Mouse (Mus musculus): ENCODE data around the gene Ppp2r2c.
A peak's percentile ranks its signal among the peaks of the same experiment; 100 is the strongest.
"Not testable (repeated sequence)": the region's sequence is repeated elsewhere in the genome, so short reads cannot be mapped to it uniquely, and the experiment has no call there.

Gene Ppp2r2c

DNA sequence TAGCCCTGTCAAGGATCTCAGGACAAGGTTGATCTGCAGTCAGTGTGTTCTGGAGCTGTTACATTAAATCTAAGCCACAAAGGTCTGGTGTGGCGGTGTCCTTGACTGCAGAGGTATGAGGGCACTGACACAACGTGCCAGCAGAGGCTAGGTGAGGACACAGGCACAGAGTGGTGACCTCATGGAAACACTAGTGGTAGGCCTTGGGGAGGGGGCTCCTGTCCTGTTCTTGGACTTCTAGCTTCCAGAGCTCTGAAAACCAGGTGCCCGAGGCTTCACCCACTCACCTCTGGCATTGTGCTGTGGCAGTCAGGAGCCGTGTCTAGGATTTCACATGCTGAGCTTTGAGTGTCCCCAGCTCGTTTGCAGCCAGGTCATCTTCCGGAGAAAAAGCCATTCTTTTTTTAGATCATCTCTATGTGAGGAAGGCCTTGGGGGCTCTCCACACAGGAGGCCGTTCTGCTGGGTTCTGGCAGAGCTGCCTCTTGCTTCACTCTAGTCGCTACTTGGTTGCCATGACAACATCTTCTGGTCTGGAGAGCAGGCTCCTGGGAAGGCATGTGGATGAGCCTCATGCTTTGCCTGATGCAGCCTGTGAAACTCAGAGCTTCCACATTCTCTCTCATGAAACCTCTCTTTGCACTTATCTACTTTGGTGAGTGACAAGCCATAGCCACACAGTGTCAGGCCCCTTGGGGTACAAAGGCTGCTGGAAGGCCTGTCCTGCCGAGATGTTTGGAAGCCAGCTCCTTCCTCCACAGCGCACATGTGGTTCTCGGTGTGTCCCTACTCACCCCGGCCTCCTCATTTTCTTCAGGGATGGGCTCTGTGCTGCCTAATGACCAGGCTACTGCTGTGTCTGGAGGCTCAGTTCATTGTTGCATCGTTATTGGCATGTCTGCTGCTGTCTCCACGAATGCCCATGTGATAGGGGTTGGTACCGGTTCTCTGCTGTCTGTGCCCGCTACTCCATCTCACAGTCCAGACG is 67.5 kb downstream of the Ppp2r2c start:
- no peak for DNase-seq

DNA sequence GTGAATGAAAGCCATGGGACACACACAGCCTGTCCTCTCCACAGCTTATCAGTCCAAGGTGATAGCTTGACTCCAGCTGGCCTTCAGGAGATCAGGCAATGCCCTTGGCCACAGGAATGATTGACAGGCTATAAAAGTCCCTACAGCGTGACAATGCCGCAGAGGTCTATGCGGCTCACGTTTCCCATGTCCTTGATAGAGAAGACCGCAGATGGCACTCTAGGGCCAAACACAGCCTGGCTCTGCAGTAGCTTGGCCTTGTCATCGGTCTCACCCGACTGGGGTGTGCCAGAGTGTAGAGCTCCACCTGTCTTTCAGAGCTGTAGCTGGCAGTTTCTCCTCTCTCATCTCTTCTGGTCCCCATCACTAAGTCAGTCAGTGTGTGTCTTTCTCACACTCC is 68.2 kb downstream of the Ppp2r2c start:
- DNase-seq = no peak

DNA sequence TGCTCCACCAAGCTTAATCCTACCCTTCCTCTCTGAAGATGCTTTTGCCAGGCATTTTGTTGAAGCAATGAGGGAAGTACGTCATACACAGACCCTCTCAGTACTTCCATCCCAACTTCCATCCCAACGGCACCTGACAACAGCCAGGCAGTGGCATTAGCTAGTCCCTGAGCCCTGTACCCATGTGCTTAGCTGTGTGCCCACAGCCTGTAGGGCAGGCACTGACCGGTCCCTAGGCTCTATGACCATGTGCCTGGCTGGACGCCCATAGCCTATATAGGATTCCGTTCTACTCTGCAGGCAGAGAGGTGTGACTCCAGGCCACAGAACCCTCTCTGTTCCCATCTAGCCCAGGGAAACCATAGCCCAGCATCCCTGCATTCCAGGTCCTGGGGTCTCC is 69.7 kb downstream of the Ppp2r2c start:
- DNase-seq = no peak

DNA sequence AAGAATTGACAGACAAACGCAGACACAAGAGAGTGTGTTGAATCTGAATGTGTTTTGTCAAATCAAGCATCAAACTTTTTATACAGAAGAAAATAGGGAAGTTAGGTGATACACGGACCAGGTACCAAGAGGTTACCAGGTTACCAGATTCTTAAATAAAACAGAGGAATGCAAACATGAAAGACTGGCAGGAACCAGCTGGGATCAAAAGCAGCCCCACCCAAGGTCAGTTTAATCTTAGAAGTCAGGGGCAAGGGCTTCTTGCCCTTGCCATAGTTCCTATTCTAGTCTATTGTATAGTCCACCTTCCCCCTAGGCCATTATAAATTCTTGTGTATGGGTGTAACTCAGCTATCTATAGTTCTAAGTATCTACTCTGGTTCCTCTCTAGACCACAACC is 70.7 kb downstream of the Ppp2r2c start:
- DNase-seq = not testable (repeated sequence)

DNA sequence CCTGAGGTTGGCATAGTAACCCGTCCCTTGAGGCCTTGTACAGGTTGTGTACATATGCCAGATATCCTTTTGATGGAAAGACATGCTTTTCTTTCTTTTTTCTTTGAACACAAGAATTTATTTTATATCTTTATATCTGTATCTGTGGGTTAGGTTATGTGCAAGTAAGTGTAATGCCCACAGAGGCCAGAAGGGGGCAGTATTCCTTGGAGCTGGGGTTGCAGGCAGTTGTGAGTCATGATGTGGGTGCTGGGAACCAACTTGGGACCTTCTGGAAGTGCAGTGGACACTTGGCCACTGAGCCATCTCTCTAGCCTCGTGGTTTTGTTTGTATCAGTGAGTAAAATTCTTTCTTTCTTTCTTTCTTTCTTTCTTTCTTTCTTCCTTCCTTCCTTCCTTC is 74.1 kb downstream of the Ppp2r2c start:
- no peak for DNase-seq

DNA sequence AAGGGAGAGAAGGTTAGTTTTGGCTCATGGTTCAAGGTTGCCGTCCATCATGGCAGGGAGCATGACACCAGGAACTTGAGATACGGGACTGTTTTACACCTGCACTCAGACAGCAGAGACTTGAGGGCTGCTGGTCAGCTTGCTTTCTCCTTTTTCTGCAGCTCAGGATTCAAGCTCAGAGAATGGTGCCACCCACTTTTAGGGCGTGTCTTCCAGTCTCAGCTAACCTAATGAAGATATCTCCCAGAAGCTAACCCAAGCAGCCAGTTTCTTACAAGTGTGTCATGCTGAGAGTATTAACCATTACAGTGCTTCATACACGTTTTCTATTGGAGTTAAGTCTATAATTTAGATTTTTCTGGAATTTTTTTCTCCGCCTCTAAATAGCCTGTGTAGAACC is 76.2 kb downstream of the Ppp2r2c start:
- DNase-seq = no peak

DNA sequence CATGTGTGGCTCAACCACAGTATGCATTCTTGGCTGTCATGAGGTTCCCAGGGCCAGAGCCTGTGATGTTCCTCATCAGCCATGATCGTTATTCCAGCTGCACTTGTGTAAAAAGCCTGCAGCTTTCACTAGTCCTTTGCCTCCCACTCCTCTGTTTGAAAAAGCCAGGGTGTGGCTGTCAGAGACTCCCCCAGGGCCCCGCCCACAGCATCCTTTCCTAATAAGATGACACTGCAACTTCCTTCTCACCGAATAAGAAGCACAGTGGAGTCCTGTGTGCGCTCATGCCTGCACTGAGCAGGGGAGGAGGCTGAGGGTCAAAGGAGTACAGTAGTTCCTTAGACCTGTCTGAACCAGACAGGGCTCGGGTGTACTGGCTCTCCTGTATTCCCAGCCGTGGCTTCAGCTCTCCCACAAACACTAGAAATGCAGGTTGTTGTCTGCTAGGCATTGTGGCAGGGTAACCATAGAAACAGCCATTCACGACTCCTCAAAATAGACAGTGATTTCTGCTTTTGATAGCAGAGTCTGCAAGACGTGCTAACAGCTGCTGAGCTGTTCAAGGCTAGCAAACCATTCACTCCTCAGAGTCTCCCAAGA is 76.9 kb downstream of the Ppp2r2c start:
- DNase-seq = no peak

DNA sequence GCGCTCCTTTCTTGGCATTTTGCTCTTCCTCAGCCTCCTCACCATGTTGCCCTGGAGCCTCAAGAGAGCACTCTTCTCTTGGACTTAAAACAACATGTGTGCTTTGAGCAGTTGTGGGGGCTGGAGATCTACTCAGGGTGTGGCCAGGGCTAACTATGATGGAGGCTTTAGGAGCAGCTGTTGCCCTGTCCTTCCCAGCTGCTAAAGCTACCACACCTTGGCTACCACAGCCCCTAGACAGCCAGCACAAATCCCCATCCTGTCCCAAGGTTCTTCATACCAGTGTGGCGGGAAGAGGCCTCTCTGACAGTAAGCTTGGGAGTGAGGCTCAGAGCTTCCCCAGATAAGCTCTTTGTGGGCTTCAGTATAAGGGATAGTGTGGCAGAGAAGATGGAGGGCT is 77.4 kb downstream of the Ppp2r2c start:
- DNase-seq = no peak

DNA sequence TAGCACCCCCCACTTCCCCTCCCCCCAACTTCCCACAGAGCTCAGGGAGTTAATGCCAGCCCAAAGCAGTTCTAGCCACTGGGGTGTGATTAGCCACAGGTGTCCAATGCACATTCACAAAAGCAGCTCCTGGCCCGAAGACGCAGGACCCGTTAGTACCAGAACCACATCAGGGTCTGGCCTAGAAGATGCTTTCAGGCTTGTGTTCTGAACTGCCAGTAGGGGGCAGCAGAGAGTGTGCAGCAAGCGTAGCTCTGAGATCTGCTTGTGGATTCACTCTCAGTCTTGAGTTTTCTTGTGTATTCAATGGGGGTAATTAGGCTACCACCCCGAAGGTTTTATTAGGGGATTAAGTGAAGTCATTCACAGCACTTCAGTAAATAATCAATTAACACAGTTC is 78.1 kb downstream of the Ppp2r2c start:
- DNase-seq = peak; percentile 25

DNA sequence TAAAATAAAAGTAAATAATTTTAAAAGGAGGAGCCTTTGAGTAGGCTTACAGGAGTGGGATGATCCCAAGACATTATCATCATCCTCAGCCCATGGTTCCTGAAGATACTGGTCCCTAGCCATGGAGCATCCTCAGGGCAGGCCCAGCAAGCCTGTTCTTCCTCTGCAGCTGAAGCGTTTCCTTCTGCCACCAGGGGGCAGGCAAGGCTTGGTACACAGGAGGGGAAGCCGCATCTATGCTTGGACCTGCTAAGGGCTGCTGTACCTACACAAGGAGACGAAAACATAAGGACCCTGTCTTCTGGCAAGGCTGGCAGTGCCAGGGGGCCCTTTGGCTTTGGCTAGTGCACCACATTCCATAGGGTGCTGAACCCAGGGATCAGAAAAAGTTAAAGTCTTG is 80.5 kb downstream of the Ppp2r2c start:
- peak; percentile 69 for DNase-seq

DNA sequence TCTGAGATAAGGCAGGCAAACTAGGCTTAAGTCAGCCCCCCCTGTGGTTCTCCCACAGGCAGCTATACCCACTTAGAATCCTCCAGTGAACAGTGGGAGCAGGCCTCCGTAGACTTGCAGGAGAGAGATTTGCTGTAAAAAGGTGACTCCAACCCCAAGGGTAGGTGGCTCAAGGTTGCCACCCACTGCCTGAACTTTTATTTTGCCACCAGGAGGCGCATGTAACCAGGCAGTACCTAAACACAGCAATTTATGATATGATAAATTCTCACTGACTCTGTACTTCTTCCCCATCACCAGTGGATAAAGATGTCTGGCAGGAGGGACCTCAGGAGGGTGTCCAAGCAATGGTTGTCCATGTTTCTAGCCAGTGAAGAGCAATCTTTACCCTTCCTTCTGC is 82.6 kb downstream of the Ppp2r2c start:
- peak; percentile 19 for DNase-seq

DNA sequence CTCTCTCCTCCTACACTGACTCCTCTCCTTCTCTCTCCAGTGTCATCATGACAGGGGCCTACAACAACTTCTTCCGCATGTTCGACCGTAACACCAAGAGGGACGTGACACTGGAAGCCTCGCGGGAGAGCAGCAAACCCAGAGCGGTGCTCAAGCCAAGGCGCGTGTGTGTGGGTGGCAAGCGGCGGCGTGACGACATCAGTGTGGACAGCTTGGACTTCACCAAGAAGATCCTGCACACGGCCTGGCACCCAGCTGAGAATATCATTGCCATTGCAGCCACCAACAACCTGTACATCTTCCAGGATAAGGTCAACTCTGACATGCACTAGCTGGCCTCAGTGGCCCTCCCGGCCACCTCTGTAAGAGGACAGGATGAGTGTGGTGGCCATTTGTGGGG is 84.0 kb downstream of the Ppp2r2c start:
- DNase-seq = no peak

DNA sequence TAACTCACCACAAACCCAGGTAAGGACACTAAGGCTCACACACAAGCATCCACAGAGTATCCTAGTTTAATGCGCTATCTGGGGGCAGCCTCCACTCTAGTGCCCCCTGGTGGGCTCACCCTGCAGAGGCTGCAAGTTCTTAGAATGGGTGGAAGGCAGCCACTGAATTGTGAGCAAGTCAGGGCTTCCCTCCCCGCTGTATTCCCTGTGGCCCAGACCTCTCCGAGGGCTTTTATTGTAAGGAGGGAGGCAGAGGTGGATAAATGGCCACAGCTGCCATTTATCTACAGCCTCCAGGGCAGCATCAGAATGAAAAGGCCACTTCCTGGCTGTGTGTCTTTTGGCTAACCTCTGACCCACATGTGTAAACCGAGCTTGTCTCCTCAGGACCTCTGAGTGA is 87.1 kb downstream of the Ppp2r2c start:
- DNase-seq = peak; percentile 20

DNA sequence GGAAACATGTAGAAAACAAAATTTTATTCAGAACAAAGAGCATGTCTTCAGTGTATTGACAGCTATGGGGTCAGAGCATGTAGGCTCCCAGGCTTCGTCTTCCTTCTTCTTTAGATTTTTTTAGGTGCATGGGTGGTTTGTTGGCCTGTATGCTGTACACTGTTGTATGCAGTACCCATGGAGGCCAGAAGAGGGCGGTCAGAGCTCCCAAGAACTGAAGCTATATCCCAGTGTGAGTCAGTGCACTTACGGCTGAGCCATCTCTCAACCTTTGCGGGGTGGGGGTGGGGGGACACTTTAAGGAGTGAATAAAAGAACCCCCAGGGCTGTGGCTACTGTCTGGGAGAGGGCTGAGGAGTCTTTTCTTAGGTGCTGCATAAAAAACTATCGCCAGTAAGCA is 90.5 kb downstream of the Ppp2r2c start:
- DNase-seq = peak; percentile 72

DNA sequence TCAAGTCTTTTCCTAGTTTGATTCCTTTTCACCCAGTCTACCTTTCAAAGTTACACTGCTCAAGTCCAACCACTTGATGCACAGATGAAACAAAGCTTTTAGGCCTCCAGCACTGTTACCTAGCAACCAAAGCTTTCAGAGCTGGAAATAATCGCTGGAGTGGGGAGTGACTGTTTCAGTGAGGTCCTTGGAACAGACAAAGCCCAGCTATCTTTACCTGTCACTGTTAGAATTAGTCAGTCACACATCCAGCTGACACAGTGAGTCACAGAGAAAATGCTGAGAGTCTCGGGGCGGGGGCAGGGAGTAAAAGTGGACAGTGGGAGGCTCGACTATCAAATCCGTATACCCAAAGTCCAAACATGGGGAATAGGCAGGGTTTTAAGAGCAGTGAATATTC is 92.2 kb downstream of the Ppp2r2c start:
- DNase-seq = no peak

DNA sequence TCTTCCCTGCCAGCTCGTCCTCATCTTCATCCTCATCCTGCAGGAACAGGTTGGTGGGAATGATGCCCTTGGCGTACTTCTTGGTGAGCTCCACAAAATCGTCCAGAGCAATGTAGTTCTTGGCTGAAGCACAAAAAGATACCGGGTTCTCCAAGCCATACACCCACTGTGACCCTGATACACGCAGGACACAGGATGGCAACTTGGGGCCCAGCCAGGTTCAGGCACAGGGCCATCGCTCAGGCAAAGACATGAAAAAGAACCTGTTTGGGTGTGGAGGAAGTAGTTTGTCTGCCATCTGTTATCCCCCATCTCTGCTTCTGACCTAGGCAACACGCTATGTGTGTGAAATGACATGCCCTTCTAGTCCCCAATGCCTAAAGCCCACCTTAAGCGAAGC is 103.3 kb downstream of the Ppp2r2c start:
- DNase-seq = no peak

DNA sequence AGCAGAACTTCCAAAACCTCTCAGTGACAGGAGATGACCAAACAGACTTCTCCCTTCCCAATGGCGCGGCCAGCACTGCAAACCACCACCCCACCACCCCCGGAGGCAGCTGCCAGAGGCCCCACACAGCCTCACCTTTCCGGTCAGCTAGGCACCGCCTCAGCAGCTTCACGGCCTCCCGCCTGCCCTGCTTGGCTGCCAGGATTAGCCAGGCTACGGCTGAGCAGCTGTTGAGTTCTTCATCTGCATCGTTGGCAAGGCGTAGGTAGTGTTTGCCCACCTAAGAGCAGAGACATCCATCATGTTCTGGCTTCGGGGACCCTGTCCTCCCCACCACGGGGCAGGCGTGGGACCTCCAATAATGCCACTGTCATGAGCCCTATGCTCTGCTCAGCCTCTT is 107.0 kb downstream of the Ppp2r2c start:
- DNase-seq = no peak

DNA sequence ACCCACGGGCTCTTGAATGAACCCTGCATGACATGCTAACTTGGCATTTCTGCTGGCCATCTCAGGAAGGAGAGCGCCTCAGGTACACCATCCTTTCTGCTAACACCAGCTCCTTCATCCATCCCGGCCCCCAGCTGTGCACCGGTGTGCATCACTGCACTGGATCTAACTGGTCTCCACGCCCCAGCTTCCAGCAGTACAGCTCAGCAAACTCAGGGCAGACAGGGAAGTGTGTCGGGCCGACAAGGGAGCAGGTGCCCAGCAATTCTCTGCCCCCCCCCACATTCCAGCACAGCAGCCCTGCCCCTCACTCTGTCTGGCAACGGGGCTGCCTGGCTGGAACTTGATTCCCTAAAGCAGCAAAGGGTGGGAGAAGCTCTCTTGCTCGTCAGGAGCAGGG is 109.5 kb downstream of the Ppp2r2c start:
- DNase-seq = no peak

DNA sequence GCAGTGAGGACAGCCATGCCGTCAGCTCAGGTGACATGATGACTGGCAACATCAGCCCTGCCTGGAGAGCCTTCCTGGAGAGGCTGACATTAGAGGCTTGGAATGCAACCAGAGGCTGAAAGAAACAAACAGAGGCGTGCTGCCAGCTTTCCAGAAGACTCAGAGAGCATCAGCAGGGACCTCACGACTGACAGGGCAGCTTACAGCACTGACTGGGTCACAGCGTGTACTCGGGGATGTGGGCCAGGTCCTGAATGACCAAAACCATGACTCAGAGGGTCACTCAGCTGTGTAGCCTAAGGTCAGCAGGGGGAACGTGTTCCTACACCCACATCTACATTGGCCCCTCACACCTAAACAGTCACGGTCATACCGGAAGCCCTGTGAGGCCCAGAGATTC is 110.7 kb downstream of the Ppp2r2c start:
- no peak for DNase-seq

DNA sequence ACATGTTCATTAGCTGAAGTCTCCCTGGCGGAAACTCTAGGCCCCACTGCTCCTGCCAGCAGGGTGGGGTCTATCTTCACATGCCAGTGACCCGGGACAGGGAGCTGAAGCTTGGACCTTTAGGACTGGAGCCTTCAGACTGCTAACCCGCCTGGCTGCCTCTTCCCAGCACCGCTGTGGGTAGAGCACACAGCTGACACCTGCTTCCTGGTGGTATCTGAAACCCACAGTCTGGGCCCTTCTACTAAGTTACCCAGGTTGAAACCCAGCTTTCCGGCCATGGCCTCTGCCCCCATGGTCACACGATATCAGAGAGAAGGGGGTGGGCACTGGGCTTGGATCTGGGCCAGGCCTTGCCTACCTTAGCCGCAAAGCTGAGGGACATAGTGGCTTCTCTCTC is 111.3 kb downstream of the Ppp2r2c start:
- DNase-seq = no peak

DNA sequence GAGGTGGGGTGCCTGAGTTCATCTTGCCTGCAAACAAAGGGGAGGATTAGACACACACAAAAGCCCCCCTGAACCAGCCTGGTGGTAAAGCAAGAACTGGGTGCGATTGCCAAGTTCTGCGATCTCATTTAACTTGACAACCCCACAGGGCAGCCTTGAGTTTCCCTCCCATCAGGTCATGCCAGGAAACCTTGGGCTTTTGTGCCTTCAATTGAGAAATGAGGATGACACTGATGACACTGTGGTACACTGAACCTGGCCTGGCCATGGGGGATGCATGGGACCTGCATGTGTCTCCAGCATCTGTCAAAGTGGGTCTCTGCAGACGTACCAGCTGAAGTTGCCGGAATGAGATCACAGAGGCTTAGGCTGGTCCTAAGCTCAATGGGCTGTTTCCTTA is 114.0 kb downstream of the Ppp2r2c start:
- no peak for DNase-seq

DNA sequence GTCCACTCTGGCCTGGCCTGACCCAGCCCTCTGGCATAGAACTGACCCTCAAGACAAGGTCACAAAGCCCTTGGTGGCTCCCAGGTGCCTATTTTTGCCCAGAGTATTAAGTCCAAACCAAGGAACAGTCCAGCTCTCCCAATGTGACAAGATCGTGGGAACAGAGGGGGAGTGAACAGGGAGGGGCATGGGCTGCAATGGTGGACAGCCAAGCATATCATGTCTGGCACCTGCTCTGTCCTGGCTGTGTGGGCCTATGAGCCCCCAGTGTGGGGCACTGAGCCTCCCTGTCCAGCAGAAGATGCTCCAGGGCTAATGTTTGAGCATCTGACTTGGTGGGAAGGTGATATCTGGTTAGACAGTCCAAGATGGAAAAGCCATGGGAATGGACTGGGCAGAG is 118.3 kb downstream of the Ppp2r2c start:
- DNase-seq = no peak

DNA sequence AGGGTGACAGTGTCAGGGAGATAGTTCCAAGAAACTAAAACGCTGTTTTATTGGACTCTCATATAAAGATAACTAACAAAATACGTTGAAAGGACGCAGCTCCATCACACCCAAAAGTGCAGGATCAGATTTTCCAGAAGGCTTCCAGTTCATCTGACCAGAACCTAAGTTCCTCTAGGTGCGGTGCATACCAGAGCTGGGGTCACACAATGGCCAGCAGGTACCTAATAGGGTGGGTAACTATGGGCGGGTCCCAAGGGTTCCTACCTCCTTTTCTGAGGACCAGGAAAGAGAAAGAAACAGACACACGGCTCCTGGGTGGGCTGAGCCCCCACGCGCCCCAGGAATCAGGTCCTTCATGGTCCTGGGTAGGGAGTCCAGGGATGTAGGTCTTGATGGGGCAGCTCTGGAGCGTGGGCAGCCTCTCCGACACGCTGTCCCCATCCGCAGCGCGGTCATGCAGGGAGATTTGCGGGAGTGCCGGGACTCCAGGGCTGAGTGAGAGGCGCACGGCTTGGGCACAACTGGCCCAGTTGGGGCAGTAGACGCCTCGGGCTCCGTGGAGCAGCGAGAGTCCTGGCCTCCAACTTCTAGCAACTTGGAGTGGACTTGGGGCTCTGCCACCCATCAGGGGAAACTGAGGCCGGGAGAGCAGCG is 119.9 kb downstream of the Ppp2r2c start:
- DNase-seq = peak; percentile 17
